Mouse (Mus musculus) thymus, postnatal 25 days (tissue): ENCODE measurements at regions not wholly inside any gene's neighbourhood (a gene's known extent, or its start where the extent isn't known, plus 50 kb on each side); places are given as distances from the start of the nearest gene placed in this dataset.
A peak's percentile ranks its signal among the peaks of the same experiment; 100 is the strongest.

Experiments
- DNase-seq: peaks from one replicate; pipeline ENCODE4 v3.0.0; 2022

DNA sequence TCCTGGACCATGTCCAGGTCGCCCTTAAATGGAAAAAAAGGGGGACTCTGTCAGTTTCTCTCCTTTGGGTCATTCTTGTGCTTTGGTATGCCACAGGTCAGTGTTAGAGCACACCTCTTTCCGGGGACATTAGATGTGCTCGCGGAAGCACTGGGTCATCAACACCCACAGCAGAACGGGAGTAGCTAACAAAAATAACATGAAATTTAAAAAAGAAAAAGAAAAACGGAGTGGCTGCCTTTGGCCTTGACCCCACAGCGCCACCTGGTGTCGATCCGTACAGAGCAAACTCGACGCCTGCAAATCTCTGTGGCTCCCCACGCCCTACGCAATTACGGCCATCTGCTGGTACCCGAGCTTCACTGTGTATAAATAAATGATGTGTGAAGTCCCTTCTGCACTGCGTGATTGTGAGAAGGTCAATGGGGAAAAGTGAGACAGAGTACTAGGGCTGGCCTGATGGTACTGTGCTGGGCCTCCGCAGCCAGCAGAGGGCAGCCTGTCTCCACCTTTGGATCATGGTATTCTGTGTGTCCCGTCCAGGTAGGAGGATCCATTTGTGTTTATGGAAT lies 99.0 kb upstream of the Slc7a12 start:
- peak; percentile 16 for DNase-seq

GRCm38 (mm10) chr3:14390656-14391055 lies 89.8 kb upstream of the Slc7a12 start:
- no peak for DNase-seq

GRCm38 (mm10) chr3:14398676-14399075 lies 81.8 kb upstream of the Slc7a12 start:
- no peak for DNase-seq

GRCm38 (mm10) chr3:14408435-14409125 lies 71.9 kb upstream of the Slc7a12 start:
- no peak for DNase-seq
